Mouse (Mus musculus) bone marrow macrophage, adult 2 months (primary cell): ENCODE results near the gene Nxph1.

Source experiments
- CTCF ChIP-seq: IDR thresholded peaks from 2 replicates; pipeline ENCODE4 v1.5.1; 2012; ENCODE audit warnings: low read depth, mild to moderate bottlenecking, low read length, moderate library complexity
- POLR2A ChIP-seq: IDR thresholded peaks from 2 replicates; pipeline ENCODE4 v1.6.1; 2012; ENCODE audit warnings: mild to moderate bottlenecking, low read depth, low read length, borderline replicate concordance

DNA sequence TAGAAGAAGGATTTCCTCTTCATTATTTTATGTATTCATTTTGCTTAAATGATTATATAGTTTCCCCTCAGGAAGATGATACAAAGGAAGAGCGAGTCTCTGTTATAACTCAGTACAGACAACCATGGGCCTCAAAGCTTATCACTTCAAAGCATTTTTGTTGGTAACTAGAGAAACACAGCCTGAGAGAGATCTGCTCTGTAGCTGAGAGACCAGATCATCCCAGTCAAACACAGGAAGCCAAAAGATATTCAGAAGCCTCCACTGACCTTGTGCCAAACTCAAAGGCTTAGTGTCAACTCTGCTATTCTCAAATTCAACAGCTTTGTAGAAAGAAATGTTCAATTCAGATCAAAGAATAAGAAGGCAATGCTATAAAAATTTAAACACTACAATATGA is 319.8 kb downstream of the Nxph1 start:
- no peak for TF ChIP-seq POLR2A
- no peak for TF ChIP-seq CTCF
